Mouse (Mus musculus) liver (tissue): ENCODE results near the gene Tpm1.

Experiments used
- DNase-seq: peaks from one replicate; pipeline ENCODE4 v3.0.0-alpha.2; 2020; ENCODE audit warnings: mixed read lengths

Tpm1 gene

GRCm38 (mm10) chr9:67045966-67046602, 3.1 kb downstream of the Tpm1 start:
- no peak for DNase-seq

GRCm38 (mm10) chr9:67045306-67045675, 3.9 kb downstream of the Tpm1 start:
- DNase-seq = no peak

GRCm38 (mm10) chr9:67044551-67045305, 4.5 kb downstream of the Tpm1 start:
- DNase-seq = peak; percentile 56

GRCm38 (mm10) chr9:67043231-67044199, 5.7 kb downstream of the Tpm1 start:
- DNase-seq = peak; percentile 100

GRCm38 (mm10) chr9:67042813-67043207, 6.4 kb downstream of the Tpm1 start:
- no peak for DNase-seq

- no peak for DNase-seq
Observed at GRCm38 (mm10) chr9:67041840-67042812, 7.1 kb downstream of the Tpm1 start.

GRCm38 (mm10) chr9:67040963-67041839, 8.0 kb downstream of the Tpm1 start:
- peak; percentile 49 for DNase-seq

- DNase-seq = no peak
Observed at GRCm38 (mm10) chr9:67039867-67040266, 9.3 kb downstream of the Tpm1 start.

GRCm38 (mm10) chr9:67038686-67039085, 10.5 kb downstream of the Tpm1 start:
- DNase-seq = no peak

- DNase-seq = peak; percentile 76
Observed at GRCm38 (mm10) chr9:67037666-67038065, 11.5 kb downstream of the Tpm1 start.

- no peak for DNase-seq
Observed at GRCm38 (mm10) chr9:67036527-67037118, 12.6 kb downstream of the Tpm1 start.

- no peak for DNase-seq
Observed at GRCm38 (mm10) chr9:67035957-67036451, 13.2 kb downstream of the Tpm1 start.

GRCm38 (mm10) chr9:67034677-67035076, 14.5 kb downstream of the Tpm1 start:
- no peak for DNase-seq

- no peak for DNase-seq
Observed at GRCm38 (mm10) chr9:67033016-67033415, 16.2 kb downstream of the Tpm1 start.

- no peak for DNase-seq
Observed at GRCm38 (mm10) chr9:67032611-67033010, 16.6 kb downstream of the Tpm1 start.

- DNase-seq = no peak
Observed at GRCm38 (mm10) chr9:67029518-67029917, 19.7 kb downstream of the Tpm1 start.

GRCm38 (mm10) chr9:67028929-67029328, 20.3 kb downstream of the Tpm1 start:
- no peak for DNase-seq

GRCm38 (mm10) chr9:67028133-67028724, 21.0 kb downstream of the Tpm1 start:
- no peak for DNase-seq

- DNase-seq = no peak
Observed at GRCm38 (mm10) chr9:67026890-67027289, 22.3 kb downstream of the Tpm1 start.

- DNase-seq = no peak
Observed at GRCm38 (mm10) chr9:67026061-67026460, 23.1 kb downstream of the Tpm1 start.
